Mouse (Mus musculus): Measurements from ENCODE around the gene Tpst2.

Gene Tpst2

DNA sequence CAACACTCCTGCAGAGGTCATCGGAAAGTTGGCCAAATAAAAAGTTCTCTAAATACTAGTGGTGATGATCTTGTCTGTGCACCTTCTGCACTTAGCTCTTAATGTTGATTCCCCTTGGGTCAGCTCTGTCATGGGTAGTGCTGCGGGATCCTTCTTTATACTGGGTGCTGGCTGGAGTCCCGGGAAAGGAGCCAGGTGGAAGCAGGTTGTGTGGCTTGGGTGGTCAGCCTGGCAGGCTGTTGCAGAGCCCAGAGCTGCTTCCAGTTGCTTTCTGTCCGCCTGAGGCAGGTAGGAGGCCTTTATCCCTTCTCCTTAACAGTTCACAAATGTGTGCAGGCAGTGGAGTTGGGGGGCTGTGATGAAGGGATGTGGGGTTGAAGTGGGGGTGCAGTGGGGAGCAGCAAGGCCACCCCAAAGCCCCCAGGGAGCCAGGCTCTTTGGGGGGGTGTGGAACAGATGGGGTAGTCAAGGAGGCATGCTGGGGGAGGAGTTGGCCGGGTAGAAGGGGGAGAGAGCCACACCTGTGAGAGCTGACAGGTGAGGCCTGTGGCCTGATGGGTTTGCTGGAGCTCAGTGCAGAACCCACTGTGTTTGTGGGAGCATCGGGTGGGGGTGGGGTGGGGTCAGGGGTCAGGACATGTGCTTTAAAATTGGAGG is 5.8 kb downstream of the Tpst2 start:
- no peak for DNase-seq (ENCODE audit: low read depth)

DNA sequence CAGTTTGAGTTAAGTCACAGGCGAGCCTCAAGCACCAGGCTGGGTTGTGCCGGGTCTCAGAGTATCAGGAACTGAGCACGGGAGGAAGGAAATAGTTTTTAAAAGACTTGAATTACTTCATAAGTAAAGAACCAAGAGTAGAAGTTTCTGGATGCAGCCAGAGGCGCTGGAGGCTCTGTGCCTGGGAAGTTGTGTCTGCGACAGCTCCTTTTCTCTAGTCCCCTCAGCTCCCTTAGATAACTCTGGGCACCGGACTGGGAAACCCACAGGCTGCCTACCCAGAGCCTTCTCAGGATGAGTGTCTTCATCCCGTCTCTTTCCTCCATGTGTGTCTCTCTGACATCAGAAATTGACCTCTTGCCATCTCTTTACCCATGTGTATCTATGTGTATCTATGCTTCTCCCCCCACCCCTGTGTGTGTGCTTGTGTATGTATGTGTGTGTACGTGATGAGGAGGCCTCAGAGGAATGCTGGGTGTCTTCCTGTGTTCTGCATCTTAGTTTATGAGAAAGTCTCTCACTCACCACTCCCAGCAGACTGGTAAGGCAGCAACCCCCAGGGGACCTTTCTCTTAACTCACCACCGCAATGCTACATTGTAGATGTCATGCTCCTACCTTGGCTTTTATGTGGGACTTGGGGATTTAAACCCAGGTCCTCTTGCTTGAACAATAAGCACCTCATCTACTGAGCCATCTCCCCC is 6.4 kb downstream of the Tpst2 start:
- peak; percentile 54 for DNase-seq (ENCODE audit: low read depth)

DNA sequence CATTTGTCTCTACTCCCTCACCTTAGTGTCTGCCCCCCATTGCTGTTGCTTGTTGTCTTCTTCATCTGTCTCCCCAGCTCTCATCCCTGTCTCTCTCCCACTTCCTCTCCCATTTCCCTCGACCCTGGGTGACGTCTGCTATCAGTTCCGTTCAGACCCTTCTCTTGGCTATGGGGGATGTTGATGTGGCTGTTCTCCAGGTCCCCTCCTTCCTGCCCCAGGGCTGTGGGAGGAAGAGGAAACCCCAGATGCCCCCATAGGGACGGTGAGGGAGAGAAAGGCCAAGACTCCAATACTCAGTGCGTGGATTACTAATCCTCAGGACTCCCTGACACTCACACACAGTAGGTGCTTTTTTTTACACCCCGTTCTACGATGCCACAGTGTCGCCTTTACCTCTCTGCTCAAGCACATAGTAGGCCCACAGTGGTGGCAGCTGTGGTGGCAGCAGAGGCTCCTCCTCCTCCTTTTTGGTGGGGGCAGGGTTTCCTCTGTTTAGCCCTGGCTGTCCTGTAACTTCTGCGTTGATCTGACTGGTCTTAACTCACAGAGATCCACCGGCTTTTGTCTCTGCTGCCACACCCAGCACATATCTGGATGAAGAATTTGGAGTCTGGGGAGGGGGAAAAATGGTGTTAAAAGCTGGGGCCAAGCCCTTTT is 7.2 kb downstream of the Tpst2 start:
- DNase-seq (ENCODE audit: low read depth) = peak; percentile 56

DNA sequence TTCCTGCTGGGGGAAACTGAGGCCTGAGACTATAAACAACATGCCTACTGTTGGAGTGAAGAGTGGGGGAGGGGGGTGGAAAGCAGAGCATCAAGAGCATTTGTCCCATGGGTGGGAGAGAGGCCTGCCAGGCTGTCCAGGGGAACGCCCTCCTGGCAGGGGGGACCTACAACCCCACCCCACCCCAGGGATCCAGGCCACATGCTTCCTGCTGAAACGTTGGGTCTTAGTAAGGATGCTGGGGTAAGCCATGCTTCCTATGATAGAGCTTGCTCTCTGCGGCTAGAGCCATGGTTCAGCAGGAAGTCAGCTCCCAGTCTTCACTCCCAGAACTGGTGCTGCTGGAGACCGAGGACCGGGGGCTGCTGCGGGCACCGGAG is 7.7 kb downstream of the Tpst2 start:
- DNase-seq (ENCODE audit: low read depth) = no peak

DNA sequence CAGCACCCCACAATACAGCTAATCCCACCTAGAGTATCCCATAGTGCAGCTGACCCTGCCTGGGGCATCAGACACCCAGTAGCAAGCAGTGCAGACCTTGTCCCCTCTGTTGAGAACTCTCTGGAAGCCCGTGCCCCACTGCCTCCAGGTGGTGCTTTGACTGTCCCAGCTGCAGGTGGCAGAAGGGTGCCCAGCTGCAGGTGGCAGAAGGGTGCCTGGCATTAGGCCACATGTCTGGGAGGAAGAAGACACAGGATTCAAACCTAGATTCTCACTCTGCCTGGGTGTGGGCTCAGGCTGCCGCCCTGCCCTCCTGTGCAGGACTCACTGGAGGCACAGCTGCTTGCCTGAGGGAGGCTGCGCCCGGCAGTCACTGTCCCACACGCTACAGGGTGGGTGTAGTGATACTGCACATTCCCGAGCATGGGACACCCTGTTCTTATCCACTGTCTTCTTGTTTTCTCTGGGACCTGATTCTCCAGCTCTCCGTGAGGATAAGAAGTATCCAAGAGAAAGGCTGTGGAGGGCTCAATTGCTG is 9.1 kb downstream of the Tpst2 start:
- no peak for DNase-seq (ENCODE audit: low read depth)

DNA sequence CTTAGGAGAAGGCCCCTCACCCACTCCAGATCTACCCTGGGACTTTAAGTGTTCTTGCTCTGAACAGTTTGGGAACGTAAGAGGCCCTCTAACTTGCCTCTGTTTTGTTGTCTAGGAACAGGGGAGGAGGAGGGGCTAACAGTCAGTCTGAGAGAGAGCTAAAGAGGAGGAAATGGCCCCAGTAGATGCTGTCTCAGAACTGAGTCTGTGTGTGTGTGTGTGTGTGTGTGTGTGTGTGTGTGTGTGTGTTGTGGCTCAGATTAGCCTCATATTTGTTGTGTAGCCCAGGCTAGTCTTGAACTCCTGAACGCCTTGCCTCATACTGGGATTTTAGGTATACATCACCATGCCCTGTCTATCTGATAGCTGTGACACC is 10.1 kb downstream of the Tpst2 start:
- no peak for DNase-seq (ENCODE audit: low read depth)

DNA sequence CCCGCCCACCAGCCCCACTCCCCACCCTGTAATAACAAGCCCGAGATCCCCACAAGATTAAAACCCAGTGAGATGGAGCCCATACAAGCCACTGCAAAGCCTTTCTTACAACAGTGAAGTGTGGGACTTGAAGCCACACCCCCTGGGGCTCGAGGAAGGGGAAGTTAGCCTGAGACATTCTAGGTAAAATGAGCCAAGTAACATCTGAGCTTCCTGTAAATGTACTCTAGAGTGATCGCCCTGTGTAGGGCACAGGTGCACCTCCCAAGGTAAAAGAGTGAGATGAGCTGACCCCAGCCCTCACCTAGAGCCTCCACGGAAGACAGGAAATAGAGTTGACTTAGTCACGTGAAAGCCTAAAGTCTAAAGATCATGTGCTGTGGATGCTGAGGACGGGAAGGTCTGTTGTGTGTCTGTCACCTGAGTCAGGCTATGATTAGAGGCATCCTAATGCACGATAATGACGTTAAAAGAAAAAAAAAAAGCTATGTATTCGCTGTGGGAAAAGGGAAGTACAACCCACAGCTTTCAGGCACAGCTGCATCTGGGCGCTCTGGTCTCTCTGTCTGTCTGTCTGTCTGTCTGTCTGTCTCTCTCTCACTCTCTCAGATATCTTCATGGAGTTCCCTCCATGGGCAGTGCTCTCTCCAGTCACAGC is 10.6 kb downstream of the Tpst2 start:
- peak; percentile 91 for DNase-seq (ENCODE audit: low read depth)

DNA sequence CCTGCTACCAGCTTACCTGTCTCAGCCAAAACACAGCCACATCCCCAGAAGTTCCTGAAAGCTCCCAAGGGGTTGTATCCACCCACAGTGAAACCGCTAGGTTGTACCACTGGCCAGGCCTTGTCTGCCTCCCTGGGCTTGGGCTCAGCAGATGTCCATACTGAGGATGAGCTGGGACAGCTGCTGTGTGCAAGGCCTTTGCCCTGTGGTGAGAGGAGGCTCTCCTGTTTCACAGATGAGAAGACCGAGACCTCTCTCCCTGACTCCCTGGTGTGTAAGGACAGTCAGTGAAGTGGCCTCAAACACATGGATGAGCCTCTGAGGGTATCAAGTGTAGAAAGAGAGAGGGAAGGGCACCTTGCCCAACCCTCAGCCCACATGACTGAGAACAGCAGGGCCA is 11.2 kb downstream of the Tpst2 start:
- DNase-seq (ENCODE audit: low read depth) = no peak

DNA sequence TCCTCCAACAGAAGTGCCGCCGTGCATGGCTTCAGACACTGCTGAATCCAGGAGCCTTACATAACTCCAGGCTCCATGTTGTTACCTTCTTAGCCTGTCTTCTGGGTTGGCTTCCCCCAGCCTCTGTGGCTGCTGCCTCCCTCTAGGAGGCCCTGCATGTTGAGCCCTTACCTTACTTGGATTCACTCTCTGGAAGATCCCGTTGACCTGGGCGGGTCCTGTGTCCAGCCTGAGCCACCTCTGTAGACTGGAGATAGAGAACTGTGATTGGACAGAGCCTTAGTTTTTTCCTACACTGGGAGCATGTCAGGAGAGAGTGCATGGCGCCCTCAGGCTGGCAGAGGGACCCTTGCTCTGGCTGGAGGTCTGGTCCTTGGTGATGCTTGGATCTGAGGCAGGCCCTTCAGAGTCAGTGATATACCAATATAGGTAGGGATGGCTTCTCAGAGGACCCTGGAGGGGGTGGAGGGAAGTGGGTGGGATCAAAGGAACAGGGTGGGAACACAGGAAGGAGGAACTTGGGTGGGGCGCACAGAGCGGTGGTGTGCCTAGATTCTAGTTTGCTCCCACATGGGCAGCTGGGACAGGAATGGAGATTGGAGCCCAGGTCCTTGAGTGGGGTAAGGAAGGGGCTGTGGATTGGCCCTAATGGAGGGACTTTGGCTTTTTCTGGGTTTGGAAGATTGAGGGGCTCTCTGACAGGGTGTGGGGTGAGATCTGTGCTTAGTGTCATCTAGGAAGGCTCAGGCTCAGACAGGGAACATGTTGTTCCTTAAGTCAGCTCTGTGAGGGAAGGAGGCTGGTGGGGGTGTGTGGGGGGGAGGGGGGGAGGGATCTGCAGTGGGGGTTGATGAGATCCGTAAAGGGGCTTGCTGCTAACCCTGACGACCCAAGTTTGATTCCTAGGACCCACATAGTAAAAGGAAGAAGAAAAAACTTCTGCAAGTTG is 12.0 kb downstream of the Tpst2 start:
- DNase-seq (ENCODE audit: low read depth) = no peak

DNA sequence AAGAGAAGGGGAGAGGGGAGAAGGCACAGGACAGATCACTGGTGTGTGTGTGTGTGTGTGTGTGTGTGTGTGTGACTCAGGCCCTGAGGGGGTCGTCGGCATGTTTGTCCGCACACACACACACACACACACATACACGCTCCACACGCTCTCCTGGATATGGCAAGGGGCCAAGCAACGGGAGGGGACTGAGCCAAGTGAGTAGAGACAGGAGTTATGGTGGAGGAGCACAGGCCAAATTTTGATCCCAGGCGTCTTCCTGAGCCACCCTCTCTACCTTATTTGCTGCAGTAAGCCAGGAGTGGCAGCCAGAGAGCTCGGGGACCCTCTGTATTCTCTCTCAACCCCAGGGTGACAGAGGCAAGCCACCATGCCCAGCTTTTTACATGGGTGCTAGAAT is 12.7 kb downstream of the Tpst2 start:
- DNase-seq (ENCODE audit: low read depth) = no peak

DNA sequence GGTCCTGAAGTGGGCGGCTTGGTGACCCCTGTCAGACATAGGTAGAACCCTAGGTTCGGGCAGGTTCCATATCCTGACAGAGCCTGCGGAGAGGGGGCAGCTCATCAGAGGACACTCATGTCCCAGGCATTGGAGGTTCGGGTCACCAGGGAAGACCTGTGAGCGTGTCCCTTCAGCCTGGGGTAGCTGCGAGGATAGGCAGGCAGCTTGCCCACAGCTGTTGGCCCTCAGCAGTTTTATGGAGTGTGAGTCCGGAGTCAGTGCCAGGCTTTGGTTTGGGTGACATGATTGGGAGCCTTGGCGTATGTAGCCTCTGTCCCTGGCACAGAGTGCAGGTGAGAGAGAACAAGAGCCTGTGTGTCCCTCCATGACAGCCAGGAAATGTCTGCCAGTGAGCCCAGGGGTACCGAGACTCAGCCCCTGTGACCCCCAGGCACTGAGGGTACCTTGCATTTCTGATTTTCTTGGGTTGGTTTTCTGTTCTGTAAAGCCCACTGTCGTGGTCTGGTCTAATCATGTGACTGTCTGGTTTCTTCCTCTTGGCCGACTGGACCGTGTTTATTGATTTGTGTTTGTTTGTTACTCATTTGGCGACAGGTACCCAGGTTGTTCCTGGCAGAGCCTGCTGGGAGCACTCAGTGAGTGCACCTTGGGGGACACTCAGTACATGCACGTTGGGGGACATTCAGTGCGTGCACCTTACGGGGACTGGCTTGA is 13.5 kb downstream of the Tpst2 start:
- DNase-seq (ENCODE audit: low read depth) = no peak

DNA sequence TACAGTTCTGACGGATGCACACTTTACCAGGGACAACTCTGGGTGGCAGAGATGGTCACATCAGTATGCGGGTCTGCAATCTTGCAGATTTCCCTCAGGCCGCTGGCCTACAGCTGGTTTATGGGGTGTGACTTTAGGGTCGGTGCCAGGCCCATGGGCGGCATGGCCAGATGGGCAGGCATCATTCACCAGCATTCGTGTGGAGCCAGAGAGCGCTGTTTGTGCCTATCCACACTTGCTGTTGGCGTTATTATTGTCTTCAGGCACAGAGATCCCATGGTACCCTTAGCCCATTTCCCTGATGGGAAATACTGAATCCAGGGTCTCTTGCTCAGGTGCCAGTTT is 14.0 kb downstream of the Tpst2 start:
- DNase-seq (ENCODE audit: low read depth) = no peak

DNA sequence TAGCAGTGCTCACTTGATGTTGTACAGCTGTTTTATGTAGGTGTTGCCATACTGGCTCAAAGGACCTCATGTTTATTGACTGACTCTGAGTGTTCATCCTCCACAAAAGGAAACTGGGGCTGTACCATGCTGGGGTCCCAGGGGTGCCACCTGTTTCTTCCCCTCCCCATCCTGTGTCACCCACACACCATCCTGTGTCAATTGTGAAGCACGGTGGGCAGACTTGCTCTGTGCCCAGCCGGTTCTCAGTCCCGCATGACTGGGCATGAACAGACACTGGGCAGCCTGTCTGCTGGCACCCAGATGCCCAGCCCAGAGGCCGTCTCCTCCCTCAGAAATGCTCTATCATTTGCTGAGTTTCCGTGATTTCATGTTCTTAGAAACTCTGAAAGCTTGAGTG is 15.4 kb downstream of the Tpst2 start:
- DNase-seq (ENCODE audit: low read depth) = no peak

DNA sequence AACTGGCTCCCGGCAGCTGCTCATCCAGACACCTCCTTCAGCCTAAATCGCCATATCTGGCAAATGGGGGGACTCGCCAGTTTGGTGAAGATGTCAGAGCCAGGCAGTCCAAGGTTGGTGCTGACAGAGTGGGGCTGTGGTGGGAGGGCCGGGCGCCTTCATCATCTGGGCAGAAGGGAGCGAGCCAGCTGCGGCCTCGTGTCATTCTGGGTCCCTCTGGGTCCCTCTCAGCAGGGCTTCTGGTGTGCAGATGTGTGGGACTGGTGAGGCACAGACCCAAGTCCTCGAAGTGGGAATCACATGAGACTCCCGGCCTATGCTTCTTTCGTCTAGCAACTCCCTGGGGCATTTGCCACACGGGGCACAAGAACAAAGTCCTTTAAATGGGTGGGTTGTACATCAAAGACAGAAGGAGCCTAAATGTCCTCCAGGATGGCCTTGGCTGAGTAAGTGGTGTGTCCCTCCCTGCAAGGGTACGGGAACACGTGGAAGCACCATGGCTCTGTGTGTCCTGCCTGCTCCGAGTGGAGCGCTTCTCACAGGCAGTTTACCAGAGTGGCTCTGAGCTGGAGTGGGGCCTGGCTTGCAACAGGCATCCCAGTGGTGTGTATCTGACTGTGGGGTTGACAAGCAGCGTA is 16.0 kb downstream of the Tpst2 start:
- DNase-seq (ENCODE audit: low read depth) = no peak

DNA sequence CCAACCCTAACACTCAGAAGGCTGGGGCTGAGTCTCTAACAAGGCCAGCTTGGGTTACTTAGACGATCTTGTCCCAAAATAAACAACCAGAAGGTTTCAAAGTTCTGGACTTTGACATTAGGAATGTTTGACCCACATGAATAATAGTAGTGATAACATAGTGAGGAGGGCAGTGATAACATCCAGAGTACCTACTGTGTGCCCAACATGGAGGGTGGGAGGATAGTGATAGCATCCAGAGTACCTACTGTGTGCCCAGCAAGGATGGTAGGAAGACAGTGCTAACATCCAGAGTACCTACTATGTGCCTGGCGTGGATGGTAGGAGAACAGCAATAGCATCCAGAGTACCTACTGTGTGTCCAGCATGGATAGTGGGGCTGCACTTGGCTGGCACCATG is 17.3 kb downstream of the Tpst2 start:
- no peak for DNase-seq (ENCODE audit: low read depth)

DNA sequence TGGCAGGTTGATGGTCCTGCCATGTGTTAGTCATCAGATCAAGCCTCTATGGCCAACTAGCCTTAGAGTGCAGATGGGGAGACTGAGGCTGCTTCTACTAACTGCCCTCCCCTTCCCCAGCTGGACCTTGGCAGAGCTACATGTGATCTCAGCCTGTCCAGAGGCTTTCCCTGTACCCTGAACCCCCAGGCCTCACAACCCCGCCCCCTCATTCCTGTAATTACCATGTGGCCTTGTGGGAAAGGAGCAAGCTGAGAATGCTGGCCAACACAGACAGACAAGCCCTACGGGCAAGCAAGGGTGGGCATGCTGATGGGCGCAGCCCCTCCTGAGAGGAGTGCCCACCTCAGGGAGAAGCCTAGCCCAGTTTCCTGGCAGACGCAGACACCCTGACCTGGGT is 18.2 kb downstream of the Tpst2 start:
- DNase-seq (ENCODE audit: low read depth) = no peak

DNA sequence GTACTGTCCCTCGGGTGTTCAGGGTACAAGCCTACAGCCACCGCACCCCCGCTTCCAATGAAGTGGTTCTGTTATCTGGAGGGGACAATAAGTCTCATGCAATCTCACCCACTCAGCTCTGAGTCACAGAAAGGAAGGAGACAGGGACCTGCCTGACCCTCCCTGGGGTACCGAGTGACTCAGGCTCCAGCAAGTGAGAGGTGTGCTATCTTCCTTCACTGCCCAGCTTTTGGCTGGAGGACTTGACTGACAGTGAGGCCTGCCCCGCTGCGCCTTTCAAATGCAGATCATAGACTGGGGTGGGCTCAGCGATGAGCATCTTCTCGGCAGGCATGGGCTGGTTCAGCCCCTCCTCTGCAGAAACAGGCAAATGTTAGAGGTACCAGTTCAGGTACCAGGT is 18.7 kb downstream of the Tpst2 start:
- DNase-seq (ENCODE audit: low read depth) = peak; percentile 33

DNA sequence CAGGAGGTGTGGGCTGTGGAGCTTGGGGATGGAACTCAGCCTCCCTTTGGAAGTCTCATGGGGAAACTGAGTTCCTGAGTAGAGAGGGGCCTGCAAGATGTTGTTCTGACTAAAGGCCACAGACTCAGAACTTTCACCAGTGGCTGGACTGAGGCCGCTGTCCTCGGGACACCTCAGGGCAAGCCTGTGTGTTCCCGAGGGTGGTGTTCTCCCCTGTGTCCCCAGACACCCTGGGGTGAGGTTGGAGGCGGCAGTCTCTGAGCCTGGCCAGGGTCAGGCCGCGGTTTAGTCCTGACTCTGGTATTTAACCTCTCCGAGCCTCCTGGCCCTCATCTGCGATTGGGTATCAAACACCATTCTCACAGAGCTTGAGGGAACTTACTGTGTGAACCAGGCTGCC is 19.1 kb downstream of the Tpst2 start:
- DNase-seq (ENCODE audit: low read depth) = no peak

DNA sequence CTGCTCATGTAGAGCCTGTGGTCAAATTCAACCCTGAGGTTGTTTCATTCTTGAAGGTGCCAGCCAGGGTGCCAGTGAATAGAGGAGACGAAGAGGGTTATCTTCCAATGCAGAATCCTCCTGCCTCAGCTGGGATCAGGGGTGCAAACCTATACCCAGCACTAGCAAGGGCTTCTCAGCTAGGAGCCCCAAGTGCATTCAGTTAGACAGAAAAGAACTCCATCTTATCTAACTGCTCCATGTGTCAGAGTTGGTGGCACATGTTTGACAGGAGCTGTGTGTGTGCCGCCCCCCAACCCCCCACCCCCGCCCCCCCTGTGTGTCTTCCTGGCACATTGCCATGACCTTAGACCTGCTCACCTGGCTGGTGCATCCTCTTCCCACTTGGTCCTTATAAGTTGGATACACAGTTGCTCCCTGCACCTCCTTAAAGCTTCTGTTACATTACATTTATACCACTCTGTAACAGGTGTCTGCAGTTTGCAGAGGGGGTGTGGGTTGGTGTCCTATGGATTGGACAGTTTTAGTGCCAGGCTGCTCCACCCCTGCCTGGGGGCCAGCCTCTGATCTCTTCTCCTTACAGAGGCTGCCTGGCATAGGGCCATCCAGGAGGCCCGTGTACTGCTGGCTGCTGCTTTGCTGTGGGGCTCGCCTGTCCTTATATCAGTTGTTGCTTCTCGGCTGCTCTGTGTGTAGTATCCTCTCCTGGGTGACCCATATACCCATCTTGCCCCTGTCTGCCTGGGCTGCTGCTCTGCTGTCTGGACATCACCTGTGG is 20.1 kb downstream of the Tpst2 start:
- DNase-seq (ENCODE audit: low read depth) = peak; percentile 49

DNA sequence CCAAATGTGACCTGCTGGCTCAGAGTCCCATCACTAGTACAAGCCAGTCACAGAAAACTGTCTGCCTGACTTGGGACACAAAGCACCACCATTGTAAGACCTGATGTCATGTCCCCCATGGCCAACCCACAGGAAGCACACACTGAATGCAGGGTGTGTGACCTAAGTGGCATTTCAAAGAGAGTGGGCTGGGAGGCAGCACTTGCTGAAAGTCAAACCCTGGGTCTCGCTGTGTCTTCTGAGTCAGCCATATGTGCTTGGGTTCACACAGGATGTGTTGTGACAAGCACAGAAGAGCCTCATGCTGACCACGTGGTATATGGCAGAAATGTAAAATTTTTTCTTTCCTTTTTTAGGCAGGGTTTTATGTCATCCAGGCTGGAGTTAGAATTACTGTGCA is 20.8 kb downstream of the Tpst2 start:
- DNase-seq (ENCODE audit: low read depth) = peak; percentile 88

All from induced T-regulatory cell, adult 2 months (primary cell).